Mouse (Mus musculus) R1 (cell line): ENCODE results near the gene Primpol.

Experiments
- DNase-seq: peaks from one replicate; pipeline ENCODE4 v3.0.0-alpha.2; 2018; ENCODE audit warnings: low read depth, low spot score

The Primpol gene

GRCm38 (mm10) chr8:46603587-46603986 is 13.4 kb downstream of the Primpol start:
- no peak for DNase-seq

- DNase-seq, result peak; percentile 14
Measured at GRCm38 (mm10) chr8:46600959-46601707, 15.9 kb downstream of the Primpol start.

DNA sequence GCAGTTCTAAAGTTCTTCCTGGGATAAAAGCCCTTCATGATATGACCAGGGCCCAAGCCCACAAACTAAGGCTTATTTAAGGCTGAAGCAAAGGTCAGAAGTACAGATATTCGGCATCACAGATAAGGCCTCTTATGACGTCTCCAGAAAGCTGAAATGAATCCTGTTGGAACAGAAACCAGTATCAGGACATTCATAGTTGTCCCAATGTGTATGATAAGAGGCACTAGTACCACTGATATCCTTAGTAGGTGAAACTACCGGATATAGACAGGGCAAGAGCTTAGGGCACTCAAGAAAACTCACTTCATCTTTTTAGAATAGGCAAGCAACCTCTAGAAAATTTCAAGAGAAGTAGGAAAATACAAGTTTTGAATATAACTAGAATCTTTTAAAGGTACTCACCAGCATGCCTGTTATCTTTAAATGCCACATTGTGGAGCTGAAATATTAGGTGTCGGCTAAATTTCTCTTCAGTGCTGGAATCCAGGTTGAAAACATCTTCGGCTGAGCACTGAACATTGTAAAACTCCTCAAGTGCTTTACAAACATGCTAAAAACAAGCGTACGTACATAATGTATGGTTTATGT is 17.6 kb downstream of the Primpol start:
- DNase-seq, result no peak

- DNase-seq, result no peak
Measured at GRCm38 (mm10) chr8:46598753-46599152, 18.3 kb downstream of the Primpol start.

DNA sequence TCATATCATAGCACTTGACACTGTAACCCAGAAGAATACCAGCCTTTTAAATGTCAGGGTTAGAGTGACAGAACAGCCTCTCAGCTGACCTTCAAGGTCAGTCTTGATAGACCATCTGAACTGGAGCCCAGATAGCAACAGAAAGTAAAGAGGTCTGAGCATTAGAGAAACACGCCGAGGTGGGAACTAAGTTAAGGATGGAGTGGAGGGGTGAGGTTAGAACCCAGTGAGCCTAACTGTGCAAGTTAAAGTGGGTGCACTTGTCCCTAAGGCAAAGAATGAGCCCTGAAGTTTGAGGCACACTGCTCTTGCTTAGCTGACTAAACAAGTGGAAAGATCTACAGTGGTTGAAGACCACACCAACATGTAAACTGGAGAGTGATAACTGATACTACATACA is 18.9 kb downstream of the Primpol start:
- no peak for DNase-seq

- DNase-seq, result no peak
Measured at GRCm38 (mm10) chr8:46597411-46597810, 19.6 kb downstream of the Primpol start.

DNA sequence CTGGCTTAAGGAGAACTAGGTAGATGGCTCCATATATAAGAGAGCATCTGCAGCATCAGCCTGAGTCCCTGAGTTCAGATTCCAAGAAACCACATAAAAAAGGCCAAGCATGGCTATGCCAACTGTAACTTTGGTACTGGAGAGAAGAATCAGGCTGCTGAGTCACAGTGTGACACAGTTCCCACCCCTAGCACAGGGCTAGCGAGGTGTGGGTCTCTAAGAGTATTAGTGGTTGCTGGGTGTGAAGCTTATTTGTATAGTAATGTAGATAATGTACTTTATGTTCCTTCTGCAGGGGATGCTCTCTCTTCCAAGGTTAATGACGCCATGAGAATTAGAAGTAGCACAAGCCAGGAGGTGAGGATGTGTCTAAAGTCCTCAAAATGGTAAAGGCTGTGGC is 20.5 kb downstream of the Primpol start:
- no peak for DNase-seq

- DNase-seq, result no peak
Measured at GRCm38 (mm10) chr8:46595593-46595992, 21.4 kb downstream of the Primpol start.

DNA sequence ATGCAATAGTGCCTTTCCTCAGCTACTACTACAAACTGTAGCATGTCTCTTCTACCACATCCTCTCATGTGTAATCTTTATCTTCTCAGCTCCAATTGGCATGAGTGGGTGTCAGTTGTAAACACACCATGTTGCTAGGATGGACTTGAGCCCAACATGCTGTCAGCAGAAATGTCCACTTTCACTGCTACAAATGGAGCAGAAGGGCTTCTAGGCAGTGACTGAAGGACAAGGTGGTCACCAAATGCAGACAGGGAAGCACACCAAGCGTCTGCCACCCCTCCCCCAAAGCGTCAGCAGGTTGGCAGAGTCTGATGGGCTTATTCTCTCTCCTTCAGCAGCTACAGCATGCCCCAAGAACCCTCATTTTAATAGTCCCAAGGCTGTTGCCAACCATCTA is 23.2 kb downstream of the Primpol start:
- DNase-seq, result no peak

- DNase-seq, result no peak
Measured at GRCm38 (mm10) chr8:46593067-46593466, 23.9 kb downstream of the Primpol start.

GRCm38 (mm10) chr8:46588663-46589062 is 28.3 kb downstream of the Primpol start:
- no peak for DNase-seq

DNA sequence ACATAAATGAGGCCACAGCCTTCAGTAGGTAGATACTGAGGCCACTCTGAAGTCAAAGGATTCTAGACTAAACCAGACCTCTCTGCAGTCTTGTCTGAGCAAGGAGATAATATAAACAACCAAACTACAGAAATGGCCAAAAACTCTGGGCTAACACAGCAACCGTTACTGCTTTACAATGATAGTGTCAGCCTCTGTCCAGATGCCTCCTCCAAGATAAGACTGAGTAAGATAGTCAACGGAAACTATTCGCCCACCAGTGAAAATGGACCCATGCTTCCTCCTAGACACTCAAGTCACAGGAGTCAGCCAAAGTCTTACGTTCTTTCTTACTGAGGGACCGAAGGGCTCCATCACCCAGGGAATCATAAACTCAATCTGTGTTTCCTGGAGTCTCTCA is 29.1 kb downstream of the Primpol start:
- no peak for DNase-seq

GRCm38 (mm10) chr8:46585576-46585975 is 31.4 kb downstream of the Primpol start:
- DNase-seq, result no peak

DNA sequence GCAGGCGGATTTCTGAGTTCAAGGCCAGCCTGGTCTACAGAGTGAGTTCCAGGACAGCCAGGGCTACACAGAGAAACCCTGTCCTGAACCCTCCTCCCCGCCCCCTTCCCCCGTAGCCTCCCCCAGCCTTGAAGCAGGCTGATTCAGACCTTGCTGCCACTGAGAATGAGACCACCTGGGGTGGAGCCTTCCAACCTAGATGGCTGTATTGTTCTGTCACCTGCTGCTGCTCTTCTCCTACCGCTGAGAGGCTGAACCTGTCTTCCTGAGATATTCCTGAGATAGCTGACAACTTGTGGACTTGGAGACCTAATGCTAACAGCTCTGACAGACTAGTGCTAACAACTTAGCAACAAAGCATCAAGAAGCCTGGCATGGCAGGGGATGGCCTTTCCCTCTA is 32.7 kb downstream of the Primpol start:
- DNase-seq, result peak; percentile 82

DNA sequence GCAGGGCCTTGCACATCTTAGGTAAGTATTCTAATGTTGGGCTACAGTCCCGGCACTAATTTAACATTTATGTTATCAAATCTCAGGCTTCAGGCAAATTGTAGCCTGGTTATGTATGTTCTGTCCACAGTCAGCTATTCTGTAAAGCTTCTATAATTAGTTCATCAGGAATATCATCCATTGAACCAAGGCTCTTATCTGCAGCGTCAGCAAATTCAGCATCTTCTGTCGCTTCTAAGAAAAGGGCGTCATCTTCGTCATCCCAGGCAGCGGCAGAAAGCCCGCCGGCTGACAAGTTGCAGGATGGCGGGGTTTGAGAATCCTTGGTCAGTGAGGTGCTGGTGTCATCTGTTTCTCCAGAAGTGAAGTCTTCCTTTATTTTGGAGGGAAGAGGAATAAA is 38.2 kb downstream of the Primpol start:
- no peak for DNase-seq

DNA sequence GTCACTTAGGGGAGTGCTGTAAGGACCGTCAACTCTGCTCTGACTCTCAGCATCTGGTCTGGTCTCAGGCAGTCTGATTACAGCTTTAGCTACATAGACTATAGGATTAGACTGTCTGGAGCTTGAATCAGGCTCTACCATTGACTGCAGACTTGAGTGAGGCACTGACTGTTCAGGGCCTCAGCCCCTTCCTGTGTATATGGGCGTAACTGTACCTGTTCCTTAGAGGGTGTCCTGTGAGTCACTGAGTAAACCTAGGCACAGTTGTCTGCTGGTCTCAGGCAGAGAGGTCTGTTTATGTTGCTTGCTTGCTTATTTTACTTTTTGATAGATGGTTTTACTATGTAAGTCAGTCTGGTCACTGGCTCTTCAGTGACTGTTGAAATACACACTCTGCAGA is 43.0 kb downstream of the Primpol start:
- peak; percentile 39 for DNase-seq

DNA sequence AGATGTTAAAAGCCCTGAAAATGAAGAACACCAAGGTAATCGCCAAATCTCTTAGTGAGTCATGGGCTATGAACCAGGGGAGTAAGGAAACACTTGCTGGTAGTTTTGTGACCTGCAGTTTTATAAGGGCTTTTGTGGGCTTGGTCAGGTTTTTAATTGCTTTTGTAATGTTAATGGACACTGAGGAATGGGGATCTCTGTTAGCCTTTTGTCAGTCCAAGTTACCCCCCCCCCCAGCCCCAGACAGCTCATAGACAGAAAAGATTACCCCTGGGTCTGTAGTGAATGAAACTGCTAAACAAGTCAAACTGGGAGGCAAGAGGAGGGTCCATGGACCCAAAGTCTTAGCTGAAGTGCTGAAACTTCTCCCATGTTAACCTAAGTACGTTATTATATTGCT is 43.6 kb downstream of the Primpol start:
- peak; percentile 83 for DNase-seq

GRCm38 (mm10) chr8:46570673-46571072 is 46.3 kb downstream of the Primpol start:
- peak; percentile 46 for DNase-seq

GRCm38 (mm10) chr8:46569659-46570441 is 47.2 kb downstream of the Primpol start:
- DNase-seq, result no peak

GRCm38 (mm10) chr8:46568942-46569341 is 48.1 kb downstream of the Primpol start:
- DNase-seq, result peak; percentile 40

GRCm38 (mm10) chr8:46567946-46568345 is 49.1 kb downstream of the Primpol start:
- DNase-seq, result no peak

- DNase-seq, result no peak
Measured at GRCm38 (mm10) chr8:46566914-46567529, 50.0 kb downstream of the Primpol start.
